Mouse (Mus musculus): ENCODE data around the gene Ppp1r14b. TPM values are rescaled to one million over a fixed set of nuclear protein-coding genes. Genes with fewer than 3 reads are reported as not detected.

Ppp1r14b gene
- polyA plus RNA-seq, 1 experiment = 359 TPM

DNA sequence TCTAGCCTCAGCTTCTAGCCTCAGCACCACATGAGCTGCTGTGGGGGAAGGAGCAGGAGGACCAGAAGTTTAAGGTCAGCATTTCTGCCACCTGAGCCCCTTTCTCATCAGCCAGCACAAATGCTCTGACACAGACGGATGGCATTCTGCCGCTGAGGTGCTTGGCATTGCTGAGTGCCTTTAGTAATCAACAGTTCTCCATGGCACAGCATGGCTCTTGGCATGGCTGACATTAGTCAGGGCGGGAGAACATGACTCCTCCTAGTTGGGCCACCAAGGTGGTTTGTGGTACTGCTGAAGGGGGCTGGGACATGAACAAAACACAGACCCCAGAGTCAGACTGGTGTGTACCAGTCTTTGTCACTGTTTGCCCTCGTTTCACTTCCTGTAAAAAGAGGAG, 26.6 kb upstream of the Ppp1r14b start:
- TF ChIP-seq POLR2A (IDR thresholded peaks at IDR 0.05; ENCODE audit: borderline replicate concordance, extremely low read depth, insufficient read depth, insufficient read length, poor library complexity, severe bottlenecking) (no peak), CTCF (IDR thresholded peaks at IDR 0.05; ENCODE audit: borderline replicate concordance, extremely low read depth, insufficient read depth, insufficient read length) (no peak)
- no peak for DNase-seq (ENCODE audit: low read depth)

DNA sequence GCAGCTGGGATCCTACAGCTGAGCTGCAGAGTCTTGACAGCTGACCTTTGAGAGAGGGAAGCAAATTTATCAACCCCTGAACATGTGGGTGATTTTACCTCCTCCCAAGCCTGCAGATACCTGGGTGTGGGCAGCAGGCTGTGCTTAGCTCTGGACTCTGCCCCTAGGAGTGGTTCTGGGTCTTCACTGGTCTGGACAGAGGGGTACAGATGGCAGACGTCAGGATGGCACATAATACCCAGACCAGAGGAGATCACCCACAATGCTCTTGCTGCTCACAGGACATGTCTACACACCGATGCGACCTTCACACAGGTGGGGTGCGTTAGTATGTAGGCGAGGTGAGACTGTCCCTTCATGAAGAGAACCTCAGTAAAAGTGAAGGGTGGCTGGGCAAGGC, 25.2 kb upstream of the Ppp1r14b start:
- DNase-seq (ENCODE audit: low read depth) = no peak
- TF ChIP-seq POLR2A (IDR thresholded peaks at IDR 0.05; ENCODE audit: borderline replicate concordance, extremely low read depth, insufficient read depth, insufficient read length, poor library complexity, severe bottlenecking) (no peak), CTCF (IDR thresholded peaks at IDR 0.05; ENCODE audit: borderline replicate concordance, extremely low read depth, insufficient read depth, insufficient read length) (no peak)

DNA sequence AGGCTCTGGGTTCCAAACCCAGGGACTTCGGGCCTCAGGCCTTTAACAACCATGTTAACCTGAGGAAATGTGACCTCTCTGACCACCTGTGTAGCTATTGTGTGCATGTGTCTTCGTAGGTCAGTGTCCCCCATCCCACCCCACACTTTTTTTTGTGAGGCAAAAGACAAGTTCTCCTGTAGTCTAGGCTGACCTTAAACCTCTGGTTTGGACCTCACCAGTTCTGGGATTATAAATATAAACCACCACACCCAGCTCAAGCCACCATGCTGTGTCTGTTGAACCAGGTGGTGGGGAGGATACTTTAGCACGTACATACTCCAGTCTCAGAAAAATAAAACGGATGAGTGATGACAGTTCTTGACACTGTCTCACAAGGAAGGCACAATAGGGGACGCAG, 24.8 kb upstream of the Ppp1r14b start:
- DNase-seq (ENCODE audit: low read depth) = no peak
- no peak for TF ChIP-seq CTCF (IDR thresholded peaks at IDR 0.05; ENCODE audit: borderline replicate concordance, extremely low read depth, insufficient read depth, insufficient read length)
- TF ChIP-seq POLR2A (IDR thresholded peaks at IDR 0.05; ENCODE audit: borderline replicate concordance, extremely low read depth, insufficient read depth, insufficient read length, poor library complexity, severe bottlenecking) = no peak

DNA sequence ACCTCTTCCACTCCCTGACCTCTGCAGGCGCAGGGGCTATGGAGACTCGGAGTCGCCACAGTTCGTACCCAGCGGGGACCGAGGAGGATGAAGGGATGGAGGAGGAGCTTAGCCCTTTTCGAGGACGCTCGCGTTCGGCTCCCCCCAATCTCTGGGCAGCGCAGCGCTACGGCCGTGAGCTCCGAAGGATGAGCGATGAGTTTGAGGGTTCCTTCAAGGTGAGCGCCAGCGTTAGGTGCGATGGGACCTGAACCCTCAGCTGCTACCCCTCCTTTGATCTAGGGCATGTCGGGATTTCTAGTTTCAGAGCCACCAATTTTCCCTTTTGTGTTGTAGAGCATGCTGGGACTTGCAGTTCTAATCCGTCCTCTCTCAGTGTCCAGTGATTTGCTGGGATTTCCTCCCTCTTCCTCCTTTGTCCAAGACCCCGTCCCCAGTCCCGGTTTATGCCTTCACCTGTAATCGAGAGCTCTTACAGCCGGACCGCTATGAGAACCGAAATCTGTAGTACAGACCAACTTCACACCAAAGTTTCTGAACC, 24.1 kb upstream of the Ppp1r14b start:
- TF ChIP-seq POLR2A (IDR thresholded peaks at IDR 0.05; ENCODE audit: borderline replicate concordance, extremely low read depth, insufficient read depth, insufficient read length, poor library complexity, severe bottlenecking) (peak; percentile 67; the same call in 1 of the 2 replicates), CTCF (IDR thresholded peaks at IDR 0.05; ENCODE audit: borderline replicate concordance, extremely low read depth, insufficient read depth, insufficient read length) (no peak)
- peak; percentile 92 for DNase-seq (ENCODE audit: low read depth)

DNA sequence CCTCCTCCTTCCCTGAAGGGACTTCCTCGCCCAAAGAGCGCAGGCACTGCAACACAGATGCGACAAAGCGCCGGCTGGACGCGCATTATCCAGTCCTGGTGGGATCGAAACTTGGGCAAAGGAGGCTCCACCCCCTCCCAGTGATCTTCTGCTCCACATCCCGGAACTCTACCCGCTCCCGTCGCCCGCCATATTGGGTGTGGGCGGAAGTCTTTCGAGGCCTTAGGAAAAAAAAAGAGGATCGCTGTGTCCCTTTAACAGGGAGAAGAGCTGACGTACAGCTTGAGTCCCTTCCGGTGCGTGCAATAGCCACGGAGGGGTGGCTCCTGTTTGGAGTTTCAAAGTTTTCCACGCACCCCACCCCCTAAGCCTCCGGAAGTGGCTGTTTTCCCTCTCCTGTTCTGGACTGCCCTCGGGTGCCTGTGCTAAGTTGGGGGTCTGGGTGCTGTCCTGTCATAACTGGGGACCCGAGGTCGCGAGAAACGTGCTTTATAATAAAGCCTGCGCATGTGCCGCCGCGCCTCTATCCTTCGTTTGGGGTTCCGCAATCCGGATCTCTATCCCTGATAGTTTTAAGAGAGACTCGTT, 23.3 kb upstream of the Ppp1r14b start:
- DNase-seq (ENCODE audit: low read depth) = peak; percentile 98
- TF ChIP-seq POLR2A (IDR thresholded peaks at IDR 0.05; ENCODE audit: borderline replicate concordance, extremely low read depth, insufficient read depth, insufficient read length, poor library complexity, severe bottlenecking) = peak; percentile 61; the same call in 1 of the 2 replicates
- TF ChIP-seq CTCF (IDR thresholded peaks at IDR 0.05; ENCODE audit: borderline replicate concordance, extremely low read depth, insufficient read depth, insufficient read length) = no peak

DNA sequence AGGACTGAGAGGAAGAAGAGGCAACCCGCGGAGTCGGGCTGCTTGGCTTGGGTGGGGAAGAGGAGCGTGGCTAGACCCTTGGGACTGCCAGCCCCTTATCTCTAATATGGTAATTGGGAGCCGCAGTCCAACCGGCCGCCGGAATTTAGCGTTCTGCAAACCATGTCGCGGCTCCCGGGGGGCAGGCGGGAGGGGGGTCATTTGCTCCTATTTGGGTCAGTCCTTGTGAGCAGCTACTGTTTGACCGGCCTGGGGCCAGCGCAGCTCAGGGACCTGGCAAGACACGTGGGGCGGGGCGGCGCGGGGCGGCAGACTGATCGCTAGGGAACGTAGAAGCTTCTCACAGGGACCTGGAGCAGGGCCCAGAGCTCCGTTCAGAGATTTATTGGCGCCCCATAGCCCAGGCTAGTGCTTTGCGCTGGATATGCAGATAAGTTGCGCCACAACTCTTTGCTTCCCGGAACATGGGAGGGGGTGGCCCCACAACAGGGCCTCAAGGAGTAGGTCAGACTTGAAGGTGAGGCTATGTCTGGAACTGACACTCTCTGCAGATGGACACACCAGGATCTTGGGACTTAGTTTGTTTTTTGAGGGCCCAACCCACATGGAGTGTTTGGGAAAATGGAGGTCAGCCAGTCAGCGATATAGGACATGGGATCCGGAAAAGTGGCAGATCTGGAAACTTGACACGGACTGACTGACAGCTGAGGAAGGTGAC, 22.6 kb upstream of the Ppp1r14b start:
- peak; percentile 82 for DNase-seq (ENCODE audit: low read depth)
- TF ChIP-seq CTCF (IDR thresholded peaks at IDR 0.05; ENCODE audit: borderline replicate concordance, extremely low read depth, insufficient read depth, insufficient read length) (no peak), POLR2A (IDR thresholded peaks at IDR 0.05; ENCODE audit: borderline replicate concordance, extremely low read depth, insufficient read depth, insufficient read length, poor library complexity, severe bottlenecking) (no peak)

DNA sequence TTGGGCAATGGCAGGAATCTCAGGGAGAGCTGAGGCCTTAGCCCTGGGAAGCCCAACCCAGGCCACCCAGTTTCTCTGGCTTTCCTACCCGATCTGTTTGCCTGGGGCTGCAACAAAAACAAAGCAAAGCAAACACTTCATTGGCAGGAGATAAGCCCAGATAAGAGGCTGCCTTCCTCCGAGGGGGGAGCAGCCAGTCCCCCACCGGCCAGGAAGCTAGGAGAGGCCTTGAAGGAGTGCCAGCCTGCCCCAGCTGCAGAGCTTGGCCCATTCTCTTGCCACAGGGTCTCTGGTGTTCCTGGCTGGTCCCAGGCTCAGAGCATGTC, 22.1 kb upstream of the Ppp1r14b start:
- DNase-seq (ENCODE audit: low read depth) = no peak
- no peak for TF ChIP-seq POLR2A (IDR thresholded peaks at IDR 0.05; ENCODE audit: borderline replicate concordance, extremely low read depth, insufficient read depth, insufficient read length, poor library complexity, severe bottlenecking)
- no peak for TF ChIP-seq CTCF (IDR thresholded peaks at IDR 0.05; ENCODE audit: borderline replicate concordance, extremely low read depth, insufficient read depth, insufficient read length)

DNA sequence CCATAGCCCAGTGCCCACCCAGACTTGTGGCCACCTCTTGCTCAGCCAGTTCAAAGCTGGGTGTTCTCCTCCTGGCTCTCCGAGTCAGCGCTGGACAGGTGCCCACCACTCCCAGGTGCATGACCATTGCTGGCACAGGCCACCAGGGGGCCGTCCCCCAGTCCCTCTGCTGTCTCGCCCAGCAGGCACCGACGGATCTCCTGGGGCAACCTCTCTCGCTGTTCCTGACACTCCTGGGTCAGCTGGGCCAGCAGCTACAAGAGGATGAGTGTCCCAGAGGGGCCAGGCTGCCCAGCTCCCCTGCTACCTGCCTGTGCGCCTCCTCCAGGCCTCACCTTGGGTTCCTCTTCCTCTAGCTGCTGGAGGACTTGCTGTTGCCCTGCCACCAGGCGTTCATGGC, 20.7 kb upstream of the Ppp1r14b start:
- TF ChIP-seq CTCF (IDR thresholded peaks at IDR 0.05; ENCODE audit: borderline replicate concordance, extremely low read depth, insufficient read depth, insufficient read length) (peak; percentile 35; the same call in 1 of the 2 replicates), POLR2A (IDR thresholded peaks at IDR 0.05; ENCODE audit: borderline replicate concordance, extremely low read depth, insufficient read depth, insufficient read length, poor library complexity, severe bottlenecking) (no peak)

DNA sequence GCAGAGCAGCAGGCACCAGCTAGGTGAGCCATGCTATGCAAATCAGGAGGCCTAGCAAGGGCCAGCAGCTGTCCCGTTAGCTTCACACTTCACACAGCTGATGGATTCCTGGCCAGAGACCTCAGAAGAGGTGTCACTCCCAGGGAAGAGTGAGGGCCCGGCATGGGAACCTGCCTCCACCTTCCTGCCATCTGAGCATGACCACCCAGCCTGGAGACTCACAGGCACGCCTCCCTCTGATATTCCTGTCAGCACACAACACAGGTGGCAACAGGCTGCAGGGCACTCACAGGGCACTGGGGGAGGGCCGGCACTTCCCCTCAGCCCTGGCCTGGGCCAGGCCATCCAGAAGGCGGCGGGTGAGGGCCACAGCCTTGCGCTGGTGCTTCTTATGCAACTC, 19.3 kb upstream of the Ppp1r14b start:
- TF ChIP-seq CTCF (IDR thresholded peaks at IDR 0.05; ENCODE audit: borderline replicate concordance, extremely low read depth, insufficient read depth, insufficient read length) (no peak), POLR2A (IDR thresholded peaks at IDR 0.05; ENCODE audit: borderline replicate concordance, extremely low read depth, insufficient read depth, insufficient read length, poor library complexity, severe bottlenecking) (no peak)
- no peak for DNase-seq (ENCODE audit: low read depth)

More for the DNA sequence above, 20.7 kb upstream of the Ppp1r14b start:
- no peak for DNase-seq (ENCODE audit: low read depth)

DNA sequence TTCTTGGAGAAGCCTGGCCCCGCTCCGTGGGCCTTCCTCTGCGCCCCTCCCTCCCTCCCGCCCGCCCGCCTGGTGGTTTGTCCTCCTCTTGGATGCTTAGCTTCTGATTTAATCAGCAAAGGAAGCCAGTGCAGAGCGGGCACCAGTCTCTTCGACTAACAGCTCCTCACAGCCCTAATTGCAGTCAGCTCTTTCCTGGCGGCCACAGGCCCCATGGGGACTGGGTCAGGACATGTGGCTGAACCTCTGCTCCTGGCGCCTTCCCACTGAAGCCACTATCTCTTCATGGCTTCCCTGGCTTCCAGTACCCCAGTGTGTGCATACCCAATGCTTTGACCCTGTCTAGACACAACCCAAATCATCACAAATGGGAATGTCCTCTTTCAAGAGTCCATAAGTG, 18.3 kb upstream of the Ppp1r14b start:
- no peak for DNase-seq (ENCODE audit: low read depth)
- TF ChIP-seq POLR2A (IDR thresholded peaks at IDR 0.05; ENCODE audit: borderline replicate concordance, extremely low read depth, insufficient read depth, insufficient read length, poor library complexity, severe bottlenecking) = no peak
- no peak for TF ChIP-seq CTCF (IDR thresholded peaks at IDR 0.05; ENCODE audit: borderline replicate concordance, extremely low read depth, insufficient read depth, insufficient read length)

DNA sequence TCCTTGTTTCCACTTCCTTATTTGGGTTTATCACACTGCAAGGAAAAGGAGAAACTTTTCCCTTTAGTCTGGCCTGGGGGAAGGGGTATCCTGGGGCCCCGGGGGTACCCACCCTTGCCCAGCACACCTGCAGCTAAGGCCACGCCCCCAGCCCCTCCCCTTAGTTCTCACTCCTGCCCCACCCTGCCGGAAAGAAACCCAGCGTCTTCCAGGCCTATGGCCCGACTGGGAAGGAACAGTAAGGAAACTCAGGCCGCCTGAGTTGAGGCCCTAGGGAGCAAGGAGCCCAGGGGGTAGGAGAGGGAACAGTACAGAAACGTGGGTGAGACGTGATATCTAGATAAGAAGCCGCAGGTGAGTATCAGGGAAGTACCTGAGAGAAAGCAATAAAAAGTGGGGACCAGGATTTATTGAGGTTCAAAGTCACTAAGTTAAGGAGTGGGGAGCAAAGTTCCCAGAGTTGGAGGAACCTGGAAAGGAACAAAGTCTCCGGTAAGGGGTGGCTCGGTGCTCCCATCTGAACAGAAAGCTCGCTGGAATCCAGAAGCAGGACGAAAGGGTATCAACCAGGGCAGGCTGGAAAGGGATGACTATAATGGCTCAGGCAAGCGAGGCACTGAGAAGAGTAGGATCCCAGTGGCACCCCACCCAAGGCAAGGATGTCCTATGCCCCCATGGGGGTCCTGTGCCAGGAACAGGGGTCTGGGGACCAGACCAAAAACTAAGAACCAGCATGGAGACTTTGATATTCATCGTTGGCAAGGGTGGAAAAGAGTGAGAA, 6.1 kb upstream of the Ppp1r14b start:
- TF ChIP-seq CTCF (IDR thresholded peaks at IDR 0.05; ENCODE audit: borderline replicate concordance, extremely low read depth, insufficient read depth, insufficient read length) = no peak
- TF ChIP-seq POLR2A (IDR thresholded peaks at IDR 0.05; ENCODE audit: borderline replicate concordance, extremely low read depth, insufficient read depth, insufficient read length, poor library complexity, severe bottlenecking) = no peak
- no peak for DNase-seq (ENCODE audit: low read depth)
